Mouse (Mus musculus) embryo, embryonic 11.5 days (tissue): Measurements from ENCODE around the gene Tnk2.

Source experiments
- DNase-seq: peaks from one replicate; pipeline ENCODE4 v3.0.0-alpha.2; 2012; ENCODE audit warnings: low read depth, low spot score

Gene Tnk2

GRCm38 (mm10) chr16:32643661-32644061, at the start of gene Tnk2:
Tnk2 (plus strand) TSS chr16:32643874.
- DNase-seq = peak; percentile 79

DNA sequence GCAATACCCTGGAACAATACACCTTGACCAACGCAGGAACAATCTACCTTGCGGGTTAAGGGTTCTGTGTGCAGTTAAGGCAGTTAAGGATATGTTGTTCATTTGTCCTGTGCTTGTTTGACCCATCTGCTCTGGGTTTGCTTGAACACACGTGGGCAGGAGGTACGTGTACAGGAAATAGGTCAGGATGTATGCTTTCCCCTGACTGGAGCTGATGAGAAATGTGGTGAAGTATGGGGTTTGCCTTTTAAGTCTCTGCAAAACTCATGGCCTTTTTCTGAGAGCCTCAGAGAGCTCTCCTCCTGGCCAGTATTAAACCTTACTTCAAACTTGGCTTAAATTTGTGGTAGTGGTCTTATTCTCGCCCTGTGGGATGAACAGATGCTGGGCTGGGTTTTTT, 49.8 kb upstream of the Tnk2 start:
- no peak for DNase-seq

GRCm38 (mm10) chr16:32594701-32595100, 49.0 kb upstream of the Tnk2 start:
- no peak for DNase-seq

DNA sequence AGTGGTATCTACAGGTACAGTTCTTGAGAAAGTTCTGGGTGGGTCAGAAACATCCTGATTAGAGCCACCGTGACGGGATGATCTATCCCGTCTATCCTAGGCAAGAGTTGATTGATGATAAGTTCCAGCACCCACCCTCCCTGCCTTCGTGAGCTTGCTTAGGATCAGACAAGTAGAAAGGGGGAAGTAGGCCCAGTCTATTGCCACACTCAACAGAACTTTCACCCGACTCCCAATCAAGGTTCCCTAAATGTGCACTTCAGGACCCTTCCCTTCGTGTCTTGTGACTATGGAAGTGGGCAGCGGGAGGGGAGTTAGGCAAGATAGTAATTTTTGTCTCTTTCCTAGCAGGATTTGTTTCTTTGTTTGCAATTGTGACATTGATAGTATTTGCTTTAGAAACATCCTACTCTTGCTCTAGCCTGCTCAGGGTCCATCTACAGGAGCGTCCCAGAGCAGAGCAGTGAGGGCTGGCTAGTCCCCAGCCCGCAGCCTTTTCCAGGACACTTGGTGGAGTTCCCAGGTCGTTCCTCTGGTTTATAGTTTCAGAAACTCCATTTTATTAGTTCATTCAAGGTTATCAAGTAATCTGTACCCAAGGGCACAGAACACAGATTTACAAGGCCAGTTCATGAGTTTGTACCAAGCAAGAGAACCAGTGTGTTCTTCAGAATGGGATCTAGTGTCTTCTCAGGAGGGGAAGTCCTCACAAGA, 48.4 kb upstream of the Tnk2 start:
- no peak for DNase-seq

DNA sequence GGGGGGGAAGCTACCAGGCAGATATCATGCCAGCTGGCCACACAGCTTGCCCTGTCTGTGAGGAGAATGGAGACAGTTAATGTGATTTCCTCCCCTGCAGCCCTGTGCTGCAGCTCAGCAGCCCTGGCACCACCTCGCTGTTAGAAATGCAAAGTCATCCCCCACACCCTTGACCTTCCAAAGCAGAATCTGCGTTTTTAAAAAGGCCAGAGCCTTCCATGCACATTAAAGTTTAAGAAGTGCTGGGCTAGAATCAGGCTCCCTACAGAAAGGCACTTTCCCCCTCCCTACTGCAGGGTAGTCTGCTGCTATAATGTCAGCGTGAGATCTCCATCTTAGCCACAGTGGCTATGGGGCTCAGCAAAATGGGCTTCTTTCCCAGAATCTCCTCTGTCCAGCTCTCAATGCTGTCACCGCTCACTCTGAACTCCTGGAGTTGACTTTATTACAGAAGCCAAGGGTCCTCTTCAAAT, 45.7 kb upstream of the Tnk2 start:
- no peak for DNase-seq

- no peak for DNase-seq
Measured at GRCm38 (mm10) chr16:32599151-32599550, 44.5 kb upstream of the Tnk2 start.

GRCm38 (mm10) chr16:32602193-32602685, 41.4 kb upstream of the Tnk2 start:
- no peak for DNase-seq

- DNase-seq = no peak
Measured at GRCm38 (mm10) chr16:32607562-32608343, 35.9 kb upstream of the Tnk2 start.

DNA sequence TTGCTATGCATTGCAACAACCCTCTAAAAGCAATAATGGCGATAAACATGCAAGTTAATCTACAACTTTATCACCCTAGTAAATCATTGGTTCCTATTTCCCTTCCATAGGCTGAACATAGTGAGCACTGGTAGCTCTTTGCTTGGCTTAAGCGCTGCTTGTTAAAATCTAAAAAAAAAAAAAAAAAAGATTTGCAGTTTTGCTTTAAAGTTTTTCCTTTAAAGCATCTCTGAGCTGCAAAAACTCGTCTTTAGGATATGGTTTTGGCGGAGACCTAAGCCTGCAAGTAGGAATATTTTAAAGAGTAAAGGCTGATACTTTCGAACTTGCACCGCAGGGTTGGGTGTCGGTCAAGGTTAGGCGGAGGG, 35.3 kb upstream of the Tnk2 start:
- DNase-seq = no peak

- DNase-seq = peak; percentile 99
Measured at GRCm38 (mm10) chr16:32608712-32609400, 34.8 kb upstream of the Tnk2 start, which contains the start of gene Tfrc. Tfrc (plus strand) TSS chr16:32608920.

DNA sequence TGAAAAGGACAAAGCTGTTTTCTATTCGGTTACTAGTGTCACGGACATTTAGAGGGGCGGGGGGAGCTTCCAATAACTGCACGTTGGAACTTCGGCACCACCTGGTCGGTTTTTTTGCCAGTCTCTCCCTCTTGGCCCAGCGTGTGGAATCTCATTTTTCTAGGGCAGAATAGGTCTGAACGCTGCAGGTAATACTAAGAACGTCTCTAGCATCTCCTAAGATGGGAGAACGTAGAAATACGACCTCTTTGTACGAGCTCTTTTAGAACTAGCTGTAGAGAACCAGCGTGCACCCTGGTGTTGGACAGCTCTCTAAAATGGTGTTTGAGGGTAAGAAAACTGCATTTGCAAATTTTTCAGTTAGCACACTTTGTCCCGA, 34.3 kb upstream of the Tnk2 start:
- peak; percentile 14 for DNase-seq

DNA sequence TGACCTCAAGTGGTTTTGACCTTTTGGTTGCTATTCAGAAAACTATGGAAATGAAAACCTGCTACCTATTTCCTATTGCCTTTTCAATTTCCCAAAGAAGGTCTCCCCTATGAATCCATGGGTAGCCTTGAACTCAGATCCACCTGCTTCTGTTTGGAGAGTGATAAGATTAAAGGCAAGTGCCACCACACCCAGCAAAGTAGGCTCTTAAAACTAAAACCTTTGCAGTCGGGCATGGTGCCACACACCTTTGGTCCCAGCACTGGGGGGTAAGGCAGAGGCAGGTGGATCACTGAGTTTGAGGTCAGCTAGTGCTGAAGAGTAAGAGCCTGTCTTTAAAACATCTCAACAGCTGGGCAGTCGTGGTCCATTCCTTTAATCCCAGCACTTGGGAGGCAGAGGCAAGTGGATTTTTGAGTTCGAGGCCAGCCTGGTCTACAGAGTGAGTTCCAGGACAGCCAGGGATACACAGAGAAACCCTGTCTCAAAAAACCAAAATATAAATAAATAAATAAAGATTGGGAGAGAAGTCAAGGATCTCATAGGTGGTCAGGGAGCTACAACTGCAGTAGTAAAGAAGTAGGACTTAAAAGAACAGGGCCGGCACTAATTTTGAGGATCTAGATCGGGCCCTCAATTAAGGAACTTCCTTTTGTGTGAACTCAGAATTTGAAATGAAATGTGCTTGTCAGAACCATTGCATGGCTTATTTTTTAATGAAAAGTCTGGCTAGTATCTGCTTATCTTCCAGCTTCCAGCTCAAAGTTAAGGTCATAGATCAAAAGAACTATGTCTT, 33.0 kb upstream of the Tnk2 start:
- no peak for DNase-seq

- DNase-seq = no peak
Measured at GRCm38 (mm10) chr16:32612052-32612451, 31.6 kb upstream of the Tnk2 start.

DNA sequence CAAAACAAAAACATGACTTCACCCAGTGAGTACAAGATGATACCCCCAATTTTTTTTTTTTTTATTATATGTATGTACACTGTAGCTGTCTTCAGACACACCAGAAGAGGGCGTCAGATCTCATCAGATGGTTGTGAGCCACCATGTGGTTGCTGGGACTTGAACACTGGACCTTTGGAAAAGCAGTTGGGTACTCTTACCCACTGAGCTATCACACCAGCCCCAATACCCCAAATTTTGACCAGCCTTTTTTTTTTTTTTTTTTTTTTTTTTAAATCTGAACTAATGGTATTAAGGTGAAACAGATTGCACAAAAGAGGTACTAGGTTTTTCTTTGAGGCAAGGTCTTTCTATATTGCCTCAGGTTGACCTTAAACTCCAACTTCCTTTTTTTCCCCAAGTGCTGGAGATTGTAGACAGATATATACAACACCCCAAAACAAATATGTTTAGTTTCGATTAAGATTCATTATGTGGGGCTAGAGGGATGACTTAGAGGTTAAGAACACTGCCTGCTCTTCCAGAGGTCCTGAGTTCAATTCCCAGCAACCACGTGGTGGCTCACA, 30.3 kb upstream of the Tnk2 start:
- DNase-seq = no peak

- no peak for DNase-seq
Measured at GRCm38 (mm10) chr16:32614047-32614446, 29.6 kb upstream of the Tnk2 start.

DNA sequence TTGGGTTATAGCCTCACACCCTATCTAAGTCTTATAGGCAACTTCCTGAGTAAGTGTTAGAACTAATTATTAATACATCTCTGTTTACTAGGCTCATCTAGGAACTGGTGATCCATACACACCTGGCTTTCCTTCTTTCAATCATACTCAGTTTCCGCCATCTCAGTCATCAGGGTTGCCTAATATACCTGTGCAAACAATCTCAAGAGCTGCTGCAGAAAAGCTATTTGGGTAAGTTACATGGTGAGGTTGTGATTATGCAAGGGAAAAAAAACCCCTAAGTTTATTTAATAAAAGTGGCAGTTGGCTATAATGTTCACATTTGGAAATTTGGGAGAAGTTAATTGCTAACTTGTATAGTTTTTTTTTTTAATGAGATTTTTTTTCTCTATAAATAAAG, 24.7 kb upstream of the Tnk2 start:
- no peak for DNase-seq

DNA sequence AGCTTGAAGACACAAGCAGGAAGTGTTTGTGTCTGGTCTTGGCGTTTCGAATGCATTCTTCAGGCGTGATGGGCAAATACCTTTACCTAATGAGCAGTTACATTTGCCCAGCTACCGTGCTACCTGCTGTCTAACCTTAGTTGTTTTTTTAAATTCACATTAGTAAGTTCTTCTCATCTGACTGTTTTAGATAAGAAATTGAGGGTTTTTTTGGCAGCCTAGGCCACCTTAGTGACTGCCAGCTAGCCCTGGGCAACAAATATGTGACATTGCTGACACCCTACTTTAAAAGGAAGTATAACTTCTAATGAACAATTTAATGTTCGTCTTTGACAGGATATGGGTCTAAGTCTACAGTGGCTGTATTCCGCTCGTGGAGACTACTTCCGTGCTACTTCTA, 15.5 kb upstream of the Tnk2 start:
- no peak for DNase-seq

GRCm38 (mm10) chr16:32632328-32632824, 11.3 kb upstream of the Tnk2 start:
- no peak for DNase-seq

DNA sequence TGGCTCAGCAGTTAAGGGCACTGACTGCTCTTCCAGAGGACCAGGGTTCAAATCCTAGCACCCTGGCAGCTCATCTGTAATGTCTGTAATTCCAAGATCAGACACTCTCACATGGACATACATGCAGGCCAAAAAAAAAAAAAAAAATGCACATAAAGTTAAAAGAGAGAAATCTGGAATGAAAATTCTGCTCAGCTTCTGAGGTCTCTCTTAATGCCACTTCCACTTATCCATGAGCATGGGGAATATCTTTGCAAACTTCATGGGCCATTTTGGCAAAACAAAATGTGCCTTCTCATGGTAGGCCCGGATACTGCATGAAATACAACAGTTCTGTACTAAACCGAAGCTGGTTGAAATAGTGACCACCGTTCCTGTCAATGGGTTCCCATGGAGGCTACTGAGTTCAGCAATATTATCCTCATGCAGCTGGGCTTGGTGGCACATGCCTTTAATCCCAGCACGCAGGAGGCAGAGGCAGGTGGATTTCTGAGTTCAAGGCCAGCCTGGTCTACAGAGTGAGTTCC, 10.1 kb upstream of the Tnk2 start:
- no peak for DNase-seq

GRCm38 (mm10) chr16:32634183-32634582, 9.5 kb upstream of the Tnk2 start:
- DNase-seq = no peak

GRCm38 (mm10) chr16:32635314-32635713, 8.4 kb upstream of the Tnk2 start:
- DNase-seq = no peak
